Mouse (Mus musculus): ENCODE measurements around the gene Fgf22.

DNA sequence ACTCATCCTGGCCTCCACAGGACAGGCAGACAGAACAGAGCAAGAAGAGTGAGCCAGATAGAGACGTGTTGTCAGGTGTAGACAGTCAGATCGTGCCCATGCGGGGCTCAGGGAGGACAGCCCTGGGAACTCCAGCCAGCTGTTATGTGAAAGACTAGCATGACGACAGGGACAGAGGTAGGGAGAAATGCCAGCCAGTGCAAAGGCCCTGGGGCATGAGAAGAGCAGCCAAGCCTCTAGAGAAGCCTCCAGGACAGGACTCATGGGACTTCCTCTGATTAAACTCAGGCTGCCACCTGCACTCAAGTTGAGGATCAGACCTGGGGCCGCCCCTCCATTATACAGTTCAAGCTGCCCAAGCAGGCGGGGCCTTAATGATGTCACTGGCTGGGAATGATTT is 6.4 kb upstream of the Fgf22 start:
- no peak for TF ChIP-seq CTCF (IDR thresholded peaks at IDR 0.05; ENCODE audit: low read depth, low read length)
- no peak for TF ChIP-seq POLR2A (IDR thresholded peaks at IDR 0.05; ENCODE audit: extremely low read depth, insufficient read depth, low read length)

Data from liver, adult 2 months (tissue).